Mouse (Mus musculus): Measurements from ENCODE around the gene Pinlyp. TPM values are rescaled to one million over a fixed set of nuclear protein-coding genes. Genes with fewer than 3 reads are reported as not detected.
A peak's percentile ranks its signal among the peaks of the same experiment; 100 is the strongest.

Gene Pinlyp
- total RNA-seq (2021): not detected
- long read RNA-seq, experiment 1: 0 reads
- long read RNA-seq, experiment 2: 0 reads

DNA sequence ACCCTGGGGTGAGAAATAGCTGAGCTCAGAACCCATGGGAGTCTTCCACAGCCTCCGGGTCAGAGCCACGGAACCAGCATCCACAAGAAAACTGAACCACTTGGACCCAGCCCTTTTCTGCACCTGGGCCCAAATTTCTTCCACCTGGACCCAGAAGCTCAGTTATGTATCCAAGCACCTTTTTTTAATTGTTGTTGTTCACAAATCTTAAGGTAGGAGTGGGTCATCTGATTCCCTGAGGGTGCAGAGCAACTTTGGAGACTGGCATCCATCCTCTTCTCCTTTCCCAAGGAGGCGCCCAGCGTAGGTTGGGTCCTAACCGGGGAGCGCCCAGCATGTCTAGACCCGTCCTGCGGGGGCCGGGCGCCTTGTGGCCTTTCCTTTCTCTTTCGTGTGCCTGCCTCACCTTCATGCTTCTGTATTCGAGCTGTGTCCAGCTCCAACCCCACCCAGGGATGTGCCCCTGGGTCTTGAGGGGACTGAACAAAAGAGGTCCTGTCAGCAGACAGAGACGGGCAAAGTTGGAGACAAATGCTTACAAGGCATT is at the start of gene Pinlyp, which contains the start of gene Xrcc1:
TSS of gene Pinlyp (minus strand) at position 51 of the 547 bp plus-strand sequence.
TSS of gene Xrcc1 (plus strand) at position 222 of the 547 bp plus-strand sequence.
- DNase-seq: no peak
- intact Hi-C loops (cut with DNase I): no loop called here

DNA sequence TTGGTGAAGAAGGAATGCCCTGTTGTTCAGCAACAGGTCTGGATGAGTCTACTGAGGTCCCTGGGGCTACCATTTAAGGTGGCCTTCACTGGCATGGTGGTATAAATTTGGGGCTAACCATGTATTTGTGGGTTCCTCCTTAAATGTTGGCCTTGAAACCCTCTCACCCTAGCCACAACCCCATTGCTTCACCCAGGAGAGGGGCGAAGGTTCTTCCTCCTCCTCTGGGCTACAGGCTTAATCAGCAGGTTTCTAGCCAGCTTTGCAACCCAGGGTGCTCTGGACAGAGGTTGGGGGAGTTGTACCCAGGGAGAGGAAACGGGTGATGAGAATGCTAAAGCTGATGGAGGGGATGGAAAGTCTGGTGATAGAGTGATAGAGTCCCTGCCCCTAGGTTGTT is 49.5 kb upstream of the Pinlyp start:
- no peak for DNase-seq
- intact Hi-C loops (cut with DNase I): no loop called here

DNA sequence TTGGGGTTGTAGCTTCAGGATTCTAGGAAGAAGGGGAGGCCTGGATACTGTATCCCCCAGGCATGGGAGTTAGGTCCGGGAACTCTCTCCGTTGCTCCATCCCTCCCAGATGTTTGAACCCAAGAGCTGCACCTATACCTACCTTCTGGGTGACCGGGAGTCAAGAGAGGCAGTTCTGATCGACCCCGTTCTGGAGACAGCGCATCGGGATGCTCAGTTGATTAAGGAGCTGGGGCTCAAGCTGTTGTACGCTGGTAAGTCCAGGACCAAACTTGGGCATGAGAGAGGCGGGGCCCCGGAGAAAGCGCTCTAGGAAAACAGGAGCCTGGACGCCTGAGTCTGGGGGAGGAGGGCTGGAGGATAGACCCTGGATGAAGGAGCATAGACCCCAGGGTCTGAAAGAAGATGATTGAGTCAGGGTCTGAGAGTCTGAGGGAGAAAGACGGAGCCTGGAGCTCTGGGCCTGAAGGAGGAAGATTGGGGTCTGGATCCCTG is 48.4 kb upstream of the Pinlyp start:
- no peak for DNase-seq
- intact Hi-C loops (cut with DNase I): no loop called here

DNA sequence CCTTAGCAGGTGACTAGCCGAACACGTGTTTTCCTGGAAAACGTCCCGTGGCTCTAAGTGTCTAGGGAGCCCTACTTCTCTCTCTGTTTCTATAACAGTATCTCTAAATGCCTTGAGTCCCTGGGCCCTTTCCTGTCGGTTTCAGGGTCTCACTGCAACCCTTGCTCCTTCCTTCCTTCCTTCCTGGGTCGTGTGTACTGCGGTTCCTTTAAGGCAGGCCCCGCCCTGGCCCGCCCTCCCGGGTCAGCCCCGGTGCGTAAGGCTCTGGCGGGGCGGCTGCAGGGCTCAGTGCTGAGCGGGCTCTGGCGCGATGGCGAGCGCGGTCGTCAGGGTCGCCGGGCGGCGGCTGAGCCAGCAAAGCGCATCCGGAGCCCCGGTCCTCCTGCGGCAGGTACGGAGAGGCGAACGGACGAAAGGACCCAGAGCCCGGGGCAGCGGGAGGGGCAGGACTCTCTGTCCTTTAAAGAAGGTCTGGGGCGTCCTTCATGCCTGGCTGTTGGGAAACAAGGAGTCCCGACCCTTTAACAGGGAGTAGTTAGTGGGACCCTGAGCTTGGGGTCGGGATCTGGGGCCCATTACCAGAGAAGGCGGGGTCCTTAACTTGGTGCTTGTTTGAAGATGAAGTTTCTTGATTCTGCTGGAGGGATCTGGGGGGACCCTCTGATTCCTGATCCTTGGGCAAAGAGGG is 47.8 kb upstream of the Pinlyp start:
- peak; percentile 65 to 67 for DNase-seq
- intact Hi-C loops (cut with DNase I): no loop called here

DNA sequence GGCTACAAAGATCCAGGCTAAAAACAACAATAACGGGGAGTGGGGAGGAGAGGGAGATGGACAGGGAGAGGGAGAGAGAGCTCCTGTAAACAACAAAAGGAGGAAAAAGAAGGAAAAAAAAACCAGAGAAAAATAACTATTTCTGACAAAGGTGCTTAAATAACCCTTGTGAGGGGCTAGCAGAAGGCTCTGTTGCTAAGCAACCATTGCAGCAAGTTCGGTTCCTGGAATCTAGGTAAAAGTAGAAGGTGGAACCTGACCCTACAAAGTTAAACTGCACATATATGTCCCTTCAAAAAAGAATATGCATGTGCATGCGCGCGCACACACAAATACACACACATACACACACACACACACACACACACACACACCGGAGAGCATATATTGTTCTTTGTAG is 46.9 kb upstream of the Pinlyp start:
- intact Hi-C loops (cut with DNase I): no loop called here
- DNase-seq: no peak

DNA sequence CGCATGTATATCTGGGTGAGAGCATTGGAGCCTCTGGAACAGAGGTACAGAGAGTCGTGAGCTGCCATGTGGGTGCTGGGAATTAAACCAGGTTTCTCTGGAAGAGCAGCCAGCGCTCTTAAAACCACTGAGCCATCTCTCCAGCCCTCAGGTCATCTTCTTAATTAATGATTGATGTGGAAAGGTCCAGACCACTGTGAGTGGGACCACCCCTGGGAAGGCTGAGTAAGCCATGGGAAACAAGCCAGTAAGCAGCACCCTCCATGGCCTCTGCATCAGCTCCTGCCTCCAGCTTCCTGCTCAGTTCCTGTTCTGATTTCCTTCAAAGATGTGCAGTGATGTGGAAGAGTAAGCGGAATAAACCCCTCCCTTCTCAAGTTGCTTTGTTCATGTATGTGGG is 46.2 kb upstream of the Pinlyp start:
- no peak for DNase-seq
- intact Hi-C loops (cut with DNase I): no loop called here

DNA sequence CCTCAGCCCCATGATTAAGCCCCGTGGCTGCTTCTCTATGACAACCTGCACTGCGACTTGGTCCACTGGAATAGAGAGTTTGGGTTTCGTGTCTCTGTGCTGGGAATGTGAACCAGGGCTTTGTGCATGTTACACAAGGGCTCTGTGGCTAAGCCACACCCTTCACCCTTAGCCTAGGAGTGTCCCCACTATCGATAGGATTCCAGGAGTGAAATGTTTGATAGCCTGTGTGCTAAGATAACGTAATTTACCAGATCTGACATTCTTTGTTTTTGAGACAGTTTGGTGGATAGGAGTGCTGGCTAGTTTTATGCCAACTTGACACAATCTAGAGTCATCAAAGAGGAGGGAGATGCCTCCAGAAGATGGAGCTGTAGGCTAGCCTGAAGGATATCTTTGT is 45.8 kb upstream of the Pinlyp start:
- DNase-seq: no peak
- intact Hi-C loops (cut with DNase I): no loop called here

DNA sequence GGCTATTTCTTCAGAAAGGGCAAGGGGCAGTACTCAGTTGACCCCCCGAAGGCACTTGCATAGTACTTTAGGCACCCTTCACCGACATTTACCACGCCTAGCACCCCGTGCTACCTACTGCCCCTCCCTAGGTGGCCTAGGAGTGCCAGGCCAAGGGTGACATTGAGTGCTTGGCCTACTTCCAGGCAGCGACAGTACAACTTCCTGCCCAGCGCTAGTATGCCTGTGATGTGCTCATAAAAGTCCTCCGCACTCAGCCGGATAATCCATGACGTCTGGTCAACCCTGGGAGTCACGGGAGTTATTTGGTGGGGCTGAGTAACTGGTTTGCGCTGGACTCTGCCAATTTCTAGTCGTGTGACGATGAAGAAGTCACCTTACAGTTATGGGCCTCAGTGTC is 42.4 kb upstream of the Pinlyp start:
- intact Hi-C loops (cut with DNase I): no loop called here

DNA sequence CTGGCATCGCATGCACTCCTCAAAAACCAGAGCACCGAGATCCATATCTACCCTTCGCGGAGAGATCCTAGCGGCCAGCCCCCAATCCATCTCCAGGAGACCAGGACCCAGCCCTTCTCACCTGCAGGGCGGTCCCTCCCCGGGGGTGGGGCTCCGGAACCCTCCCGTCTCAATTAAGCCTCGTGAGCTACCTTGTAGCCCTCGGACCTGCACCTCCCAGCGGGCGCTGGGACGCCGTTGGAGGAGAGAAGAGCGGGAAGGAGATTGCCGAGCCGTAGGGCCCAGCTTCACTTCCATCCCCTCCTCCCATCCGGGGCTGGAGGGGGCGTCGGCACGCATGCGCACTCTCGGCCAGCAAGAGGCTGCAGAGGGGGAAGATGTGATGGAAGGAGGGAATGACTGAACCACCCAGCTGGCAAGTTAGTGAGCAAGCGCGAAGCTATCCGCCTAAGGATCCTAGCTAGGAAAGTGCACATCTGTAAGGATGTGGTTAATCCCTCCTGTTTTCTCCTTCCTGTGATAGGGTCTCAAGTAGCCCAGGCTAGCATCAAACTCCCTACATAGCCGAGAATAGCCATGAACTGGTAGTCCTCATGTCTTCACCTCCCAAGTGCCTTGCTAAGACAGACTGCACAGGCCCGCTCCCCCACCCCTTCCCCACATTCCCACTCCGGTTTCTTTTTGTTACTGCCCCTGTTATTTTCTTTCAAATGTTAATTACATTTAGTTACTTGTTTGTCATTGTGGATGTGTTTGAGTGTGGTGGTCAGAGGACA is 41.6 kb upstream of the Pinlyp start, which contains the start of the genes Ethe1 and Zfp575:
TSS of gene Ethe1 (plus strand) at position 214 of the 776 bp plus-strand sequence.
TSS of gene Zfp575 (minus strand) at position 312 of the 776 bp plus-strand sequence.
- peak; percentile 40 to 41 for DNase-seq
- intact Hi-C loops (cut with DNase I): no loop called here

More for the DNA sequence above, 42.4 kb upstream of the Pinlyp start:
- no peak for DNase-seq

DNA sequence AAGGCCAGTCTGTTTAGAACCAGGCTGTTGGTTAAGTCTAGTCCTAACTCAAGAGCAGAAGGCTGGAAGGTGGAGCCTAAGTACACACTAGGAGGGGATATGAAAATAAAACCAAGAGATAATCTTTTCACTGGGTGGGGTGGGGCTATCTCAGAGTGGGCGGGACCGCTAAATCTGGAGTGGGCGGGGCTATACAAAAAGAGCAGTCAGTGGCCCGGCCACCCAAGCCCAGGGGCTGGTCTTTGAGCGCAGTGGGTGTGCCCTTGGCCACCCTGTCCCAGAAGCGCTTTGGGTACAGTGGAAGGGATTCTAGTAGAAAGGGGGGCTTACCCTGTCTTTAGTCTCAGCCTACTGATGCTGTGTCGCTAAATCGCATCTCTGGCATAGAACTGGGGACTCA is 40.9 kb upstream of the Pinlyp start:
- intact Hi-C loops (cut with DNase I): no loop called here
- no peak for DNase-seq

DNA sequence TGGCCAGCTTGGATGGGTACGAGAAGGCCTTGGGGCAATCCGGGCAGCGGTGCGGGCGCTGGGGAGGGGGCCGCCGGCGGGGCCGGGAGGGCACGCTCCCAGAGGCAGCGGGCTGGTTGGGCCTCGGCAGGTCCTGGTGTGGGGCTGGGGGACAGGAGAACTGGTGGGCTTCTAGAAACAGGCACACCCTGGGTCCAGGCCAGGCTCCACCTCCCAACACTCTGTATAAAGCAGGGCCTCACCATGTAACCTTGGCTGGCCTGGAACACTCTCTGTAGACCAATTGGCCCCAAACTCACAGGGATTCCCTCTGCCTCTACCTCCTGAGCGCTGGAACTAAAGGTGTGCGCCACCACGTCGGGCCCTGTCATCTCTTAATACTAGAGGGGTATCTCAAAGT is 40.1 kb upstream of the Pinlyp start:
- DNase-seq: no peak
- intact Hi-C loops (cut with DNase I): no loop called here

DNA sequence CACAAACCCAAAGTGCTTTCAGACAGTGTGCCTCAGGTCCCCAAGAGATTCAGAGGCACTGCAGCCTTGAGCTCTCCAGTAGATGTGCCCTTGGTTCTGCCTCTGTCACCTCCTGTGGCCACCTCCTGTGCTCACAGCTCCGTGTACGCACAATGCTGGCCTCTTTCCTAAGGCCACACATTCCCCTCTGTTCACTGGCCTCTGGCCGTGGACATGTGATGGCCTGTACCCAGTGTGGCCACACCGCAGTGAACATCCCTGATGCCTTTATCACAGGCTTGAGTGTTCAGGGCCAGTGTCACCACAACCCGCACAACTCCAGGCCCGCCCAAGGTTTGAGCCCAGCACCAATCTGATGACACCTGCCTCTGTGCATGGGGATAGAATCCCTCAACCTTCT is 39.0 kb upstream of the Pinlyp start:
- intact Hi-C loops (cut with DNase I): no loop called here
- no peak for DNase-seq

DNA sequence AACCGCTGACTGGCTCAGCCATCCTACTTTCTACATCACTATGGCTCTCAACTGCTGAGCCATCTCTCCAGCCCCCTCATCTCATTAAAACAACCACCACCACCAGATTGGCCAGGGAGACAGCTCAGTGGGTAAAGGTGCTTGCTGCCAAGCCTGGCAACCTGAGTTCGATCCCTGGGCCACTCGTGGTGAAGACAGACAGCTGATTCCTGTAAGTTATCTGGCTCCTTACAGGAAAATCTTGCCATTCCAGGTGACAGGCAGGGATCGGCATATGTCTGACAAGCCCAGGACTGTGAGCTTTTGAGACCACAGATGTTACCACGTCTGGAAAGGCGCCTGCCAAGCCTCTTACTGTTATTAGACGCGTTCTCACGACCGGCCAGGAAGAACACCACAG is 31.9 kb upstream of the Pinlyp start:
- no peak for DNase-seq
- intact Hi-C loops (cut with DNase I): no loop called here

DNA sequence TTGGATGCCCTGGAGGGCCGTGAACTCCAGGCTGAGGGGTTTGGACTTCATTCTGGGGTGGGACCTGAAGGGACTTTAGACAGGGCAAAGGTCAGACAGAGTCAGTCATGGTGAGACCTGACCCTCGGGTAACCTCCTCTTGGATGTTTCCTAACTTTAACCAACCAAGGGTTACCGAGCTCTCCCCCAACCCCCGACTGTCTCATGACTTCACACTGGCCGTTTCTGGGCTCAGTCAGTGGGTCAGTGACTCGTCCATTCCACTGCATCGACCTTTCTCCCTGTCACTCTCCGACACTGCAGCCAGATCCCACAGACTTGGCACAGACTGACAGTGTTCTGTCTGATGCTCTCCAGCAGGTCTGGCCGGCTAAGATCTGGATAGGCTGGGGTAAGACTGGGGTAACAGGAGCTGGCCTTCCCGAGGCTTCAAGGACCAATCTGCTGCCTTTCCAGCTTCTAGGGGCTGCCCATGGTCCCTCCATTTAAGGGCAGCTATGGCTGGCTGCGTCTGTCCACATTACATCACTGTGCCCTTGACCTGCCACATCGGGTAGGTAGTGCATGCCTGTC is 28.4 kb upstream of the Pinlyp start:
- intact Hi-C loops (cut with DNase I): no loop called here
- DNase-seq: no peak

DNA sequence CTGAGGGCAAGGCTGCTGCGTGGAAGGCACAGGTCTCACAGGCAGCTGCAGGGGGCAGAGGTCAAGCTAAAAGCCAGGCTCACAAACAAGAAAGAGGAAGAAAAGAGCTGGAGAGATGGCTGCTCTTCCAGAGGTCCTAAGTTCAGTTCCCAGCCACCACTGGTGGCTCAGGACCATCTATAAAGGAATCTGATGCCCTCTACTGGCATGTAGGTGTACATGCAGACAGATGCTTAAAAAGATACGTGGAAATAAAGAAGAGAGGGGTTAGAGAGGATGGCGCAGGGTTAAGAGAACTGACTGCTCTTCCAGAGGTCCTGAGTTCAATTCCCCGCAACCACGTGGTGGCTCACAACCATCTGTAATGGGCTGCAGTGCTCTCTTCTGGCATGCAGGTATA is 26.5 kb upstream of the Pinlyp start:
- intact Hi-C loops (cut with DNase I): no loop called here
- DNase-seq: no peak

DNA sequence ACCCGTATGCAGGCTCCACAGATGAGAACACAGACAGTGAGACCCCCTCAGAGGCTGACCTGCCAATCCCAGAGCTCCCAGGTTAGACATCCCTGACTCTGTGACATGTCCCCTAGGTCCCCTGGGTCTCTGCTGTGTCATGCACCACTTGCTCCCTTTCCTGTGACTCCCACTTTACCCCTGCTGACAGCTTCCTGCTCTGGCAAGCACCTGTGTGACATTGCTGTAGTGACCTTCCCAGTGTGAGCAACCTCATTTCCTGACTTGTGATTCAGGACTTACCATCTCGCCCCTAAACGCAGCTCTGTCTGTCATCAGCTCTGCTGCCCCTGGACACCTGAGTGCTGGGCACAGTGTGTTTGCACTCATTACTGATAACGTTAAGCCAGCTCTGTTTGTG is 25.2 kb upstream of the Pinlyp start:
- intact Hi-C loops (cut with DNase I): no loop called here
- no peak for DNase-seq

DNA sequence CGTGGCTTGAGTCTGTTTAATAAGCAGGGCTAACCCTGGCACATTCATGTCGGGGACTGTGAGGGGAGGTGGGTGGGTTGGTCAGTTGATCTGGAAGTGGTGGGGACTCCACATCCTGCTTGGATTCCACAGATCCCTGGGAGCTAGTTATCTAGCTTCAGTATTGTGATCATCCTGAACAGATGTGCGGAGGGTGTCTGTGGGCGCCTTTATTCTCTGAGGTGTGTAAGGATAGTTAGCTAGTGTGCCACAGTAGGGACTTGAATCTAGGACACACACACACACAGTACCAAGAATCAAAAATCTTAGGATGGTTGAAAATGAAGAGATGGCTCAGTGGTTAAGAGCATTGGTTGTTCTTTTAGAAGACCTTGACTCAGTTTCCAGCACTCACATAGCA is 22.6 kb upstream of the Pinlyp start:
- DNase-seq: no peak
- intact Hi-C loops (cut with DNase I): no loop called here

DNA sequence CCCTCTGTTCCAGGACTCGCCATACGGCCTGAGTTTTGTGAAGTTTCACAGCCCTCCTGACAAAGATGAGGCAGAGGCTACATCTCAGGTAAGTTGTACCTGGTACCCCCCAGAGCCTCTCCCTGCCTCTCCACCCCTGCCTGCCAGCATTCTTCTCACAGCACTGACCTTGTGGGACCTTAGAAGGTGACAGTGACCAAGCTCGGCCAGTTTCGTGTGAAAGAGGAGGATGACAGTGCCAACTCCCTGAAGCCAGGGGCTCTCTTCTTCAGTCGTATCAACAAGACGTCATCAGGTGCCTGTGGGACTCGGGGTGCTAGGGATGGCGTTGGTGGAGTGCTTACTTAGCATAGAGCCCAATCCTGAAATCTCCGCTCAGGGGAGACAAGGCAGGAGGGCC is 20.3 kb upstream of the Pinlyp start:
- intact Hi-C loops (cut with DNase I): no loop called here
- no peak for DNase-seq

DNA sequence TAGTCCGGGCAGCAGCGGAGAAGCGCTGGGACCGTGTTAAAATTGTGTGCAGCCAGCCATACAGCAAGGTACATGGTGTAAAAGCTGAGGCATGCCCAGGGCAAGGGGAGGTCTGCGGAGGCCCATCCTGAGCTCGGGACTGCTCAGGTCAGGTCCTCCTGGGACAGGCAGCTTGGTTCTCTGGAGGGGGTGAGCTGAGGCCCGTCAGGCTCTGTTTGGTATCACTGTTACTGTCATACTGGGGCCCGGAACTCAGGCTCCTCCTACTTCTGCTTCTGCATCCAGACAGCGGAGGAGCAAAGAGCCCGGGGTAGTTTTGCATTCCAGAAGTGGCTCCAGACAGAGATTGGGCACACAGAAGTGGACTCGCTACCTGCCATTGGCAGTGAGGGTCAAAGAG is 19.7 kb upstream of the Pinlyp start:
- no peak for DNase-seq
- intact Hi-C loops (cut with DNase I): loop anchor here (2.0 kb wide), 1 partner anchor 91 kb away; no protein-coding TSS in a partner anchor

DNA sequence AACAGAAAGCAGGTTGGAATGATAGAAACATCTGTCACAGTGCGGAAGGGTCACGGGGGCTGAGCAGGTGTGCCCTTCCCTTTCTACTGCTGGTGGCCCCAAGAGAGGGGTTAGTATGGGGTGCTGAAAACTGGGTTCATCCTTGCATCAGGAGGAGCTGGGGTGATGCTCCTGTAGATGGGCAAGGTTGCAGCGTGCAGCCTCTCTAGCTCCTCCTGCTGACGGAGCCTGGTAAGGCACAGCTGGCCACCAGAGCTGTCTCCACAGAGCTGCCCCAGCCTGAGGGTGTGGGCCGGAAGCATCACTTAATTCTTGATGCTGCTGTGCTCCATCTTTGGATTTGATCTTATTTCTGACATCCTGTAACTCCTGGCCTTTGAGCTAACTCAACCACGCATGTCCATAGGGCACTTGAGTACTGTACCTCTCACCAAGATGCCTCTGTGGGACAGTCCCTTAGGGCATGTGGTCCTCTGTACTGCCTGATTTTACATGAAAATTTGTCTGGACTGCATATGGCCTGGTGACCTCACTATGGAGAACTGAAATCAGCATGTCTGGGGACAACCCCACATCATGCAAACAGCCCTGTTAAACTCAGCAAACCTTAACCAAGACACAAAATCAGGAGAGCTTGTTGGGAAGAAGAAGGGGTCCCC is 18.8 kb upstream of the Pinlyp start:
- peak; percentile 50 to 69 for DNase-seq
- intact Hi-C loops (cut with DNase I): loop anchor here (2.0 kb wide), 1 partner anchor 90 kb away; no protein-coding TSS in a partner anchor

All from gastrocnemius, postnatal 36 days (tissue).